Mouse (Mus musculus) bone marrow macrophage, adult 2 months (primary cell): ENCODE measurements around the gene Lrrc26.

Experiments used
- CTCF ChIP-seq: IDR thresholded peaks from 2 replicates; pipeline ENCODE4 v1.5.1; 2012; ENCODE audit warnings: low read depth, mild to moderate bottlenecking, low read length, moderate library complexity
- POLR2A ChIP-seq: IDR thresholded peaks from 2 replicates; pipeline ENCODE4 v1.6.1; 2012; ENCODE audit warnings: mild to moderate bottlenecking, low read depth, low read length, borderline replicate concordance

DNA sequence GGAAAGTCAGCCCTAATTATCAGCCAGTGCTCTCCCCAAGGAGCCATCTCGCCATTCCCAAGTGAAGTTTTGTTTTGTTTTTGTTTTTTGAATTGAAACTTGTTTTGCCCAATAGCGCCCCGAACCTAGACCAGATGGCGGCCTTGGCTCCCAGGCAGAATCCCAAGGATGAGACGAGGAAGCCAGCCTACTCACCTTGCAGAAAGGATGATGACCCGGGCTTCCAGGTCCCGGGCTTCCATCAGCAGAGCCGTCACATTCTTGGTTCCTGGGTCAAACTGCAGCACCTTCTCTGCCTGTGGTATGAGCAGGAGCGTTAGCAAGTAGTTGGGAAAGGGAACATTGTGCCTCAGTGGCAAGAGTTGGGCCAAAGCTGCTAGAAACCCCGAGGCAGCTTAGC lies 20.5 kb downstream of the Lrrc26 start:
- TF ChIP-seq CTCF (no peak), POLR2A (no peak)
